Mouse (Mus musculus): ENCODE results near the gene Olfr373.

GRCm38 (mm10) chr8:72131251-72131650 is 48.3 kb downstream of the Olfr373 start:
- TF ChIP-seq ZC3H11A (IDR thresholded peaks at IDR 0.05; ENCODE audit: low read depth, low read length), result no peak
- no peak for TF ChIP-seq EP300 (IDR thresholded peaks at IDR 0.05; ENCODE audit: low read length)
- no peak for TF ChIP-seq CHD2 (IDR thresholded peaks at IDR 0.05; ENCODE audit: low read length)
- TF ChIP-seq IRF4 (IDR thresholded peaks at IDR 0.05; ENCODE audit: low read depth, low read length), result no peak
- TF ChIP-seq CTCF (conservative IDR thresholded peaks at IDR 0.05 in 1 of 2, IDR thresholded peaks at IDR 0.05 in 1 of 2; ENCODE audit: low read depth in 2 of 2, low read length in 2 of 2), result no peak
- TF ChIP-seq CHD1 (IDR thresholded peaks at IDR 0.05; ENCODE audit: low read depth, low read length), result no peak
